Mouse (Mus musculus) adrenal gland, adult 18-20 months (tissue): ENCODE data around the gene Cacnb4. TPM values are rescaled to one million over a fixed set of nuclear protein-coding genes. Genes with fewer than 3 reads are reported as not detected.

ENCODE experiments used
- total RNA-seq, 2 experiments: library from RNA; stranded (reverse); gene quantifications; 1 replicate in 1 of 2; 2 replicates in 1 of 2; pipeline ENCODE4 v1.2.3; 2021

The Cacnb4 gene
- total RNA-seq, 2 experiments from 2014 or later, result 0.23 to 0.61 TPM

Other genes with a start within 250 kb of the Cacnb4 start
- 10 to 100 TPM; 24.8 to 30.7 TPM for gene Stam2, start 65.5 kb upstream of the Cacnb4 start, total RNA-seq
- gene Fmnl2, start 181.0 kb upstream of the Cacnb4 start, total RNA-seq, result 10 to 100 TPM; 19.8 to 31.1 TPM